Mouse (Mus musculus): Measurements from ENCODE around the gene Gm7247.
"Not testable (repeated sequence)": the region's sequence is repeated elsewhere in the genome, so short reads cannot be mapped to it uniquely, and the experiment has no call there.

Gene Gm7247

DNA sequence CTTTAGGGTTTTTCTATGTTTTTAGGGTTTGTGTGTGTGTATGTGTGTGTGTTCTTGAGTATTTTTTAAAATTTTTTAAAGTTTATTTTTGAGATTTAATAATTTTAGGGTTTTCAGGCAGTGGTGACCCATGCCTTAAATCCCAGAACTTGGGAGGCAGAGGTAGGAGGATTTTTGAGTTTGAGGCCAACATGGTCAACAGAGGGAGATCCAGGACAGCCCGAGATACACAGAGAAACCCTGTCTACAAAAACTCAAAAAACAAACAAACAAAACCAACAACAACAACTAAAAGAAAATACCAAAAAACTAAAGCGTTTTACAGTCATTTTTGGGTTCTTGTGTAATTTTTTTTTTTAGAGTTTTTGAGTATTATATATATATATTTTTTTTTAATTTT, 134.2 kb downstream of the Gm7247 start:
- DNase-seq (ENCODE audit: low spot score in 2 of 2) = no peak

DNA sequence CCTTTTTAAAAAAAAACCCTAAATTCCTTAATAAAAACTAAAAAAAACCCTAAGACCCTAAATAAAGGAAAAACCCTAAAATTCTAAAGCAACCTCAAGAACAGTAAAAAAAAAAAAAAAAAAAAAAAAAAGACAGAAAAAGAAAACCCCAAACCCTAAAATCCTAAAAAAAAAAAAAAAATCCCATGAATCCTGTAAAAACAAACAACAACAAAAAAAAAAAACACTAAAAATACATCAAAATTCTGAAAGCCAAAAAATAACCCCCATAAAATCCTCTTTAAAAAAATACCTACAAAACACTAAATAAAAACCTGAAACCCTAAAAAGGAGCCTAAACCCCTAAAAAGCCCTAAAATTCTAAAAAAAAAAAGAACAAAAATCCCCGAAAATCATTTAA, 135.4 kb downstream of the Gm7247 start:
- DNase-seq (ENCODE audit: low spot score in 2 of 2) = no peak

DNA sequence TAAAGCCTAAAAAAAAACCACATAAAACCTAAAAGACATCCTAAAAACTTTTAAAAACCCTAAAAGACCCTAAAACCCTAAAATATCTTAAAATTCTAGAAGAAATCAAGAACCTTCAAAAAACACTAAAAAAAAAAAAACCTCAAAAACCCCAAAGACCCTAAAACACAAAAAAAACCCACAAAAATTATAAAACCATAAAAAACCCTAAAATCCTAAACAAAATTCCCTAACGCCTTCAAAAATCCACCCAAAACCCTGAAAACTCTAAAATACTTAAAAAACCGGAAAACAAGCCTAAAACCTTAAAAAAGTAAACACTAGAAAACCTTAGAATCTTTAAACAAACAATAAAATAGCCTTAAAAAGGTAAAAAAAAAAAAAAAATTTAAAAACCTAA, 136.4 kb downstream of the Gm7247 start:
- DNase-seq (ENCODE audit: low spot score in 2 of 2) = no peak

DNA sequence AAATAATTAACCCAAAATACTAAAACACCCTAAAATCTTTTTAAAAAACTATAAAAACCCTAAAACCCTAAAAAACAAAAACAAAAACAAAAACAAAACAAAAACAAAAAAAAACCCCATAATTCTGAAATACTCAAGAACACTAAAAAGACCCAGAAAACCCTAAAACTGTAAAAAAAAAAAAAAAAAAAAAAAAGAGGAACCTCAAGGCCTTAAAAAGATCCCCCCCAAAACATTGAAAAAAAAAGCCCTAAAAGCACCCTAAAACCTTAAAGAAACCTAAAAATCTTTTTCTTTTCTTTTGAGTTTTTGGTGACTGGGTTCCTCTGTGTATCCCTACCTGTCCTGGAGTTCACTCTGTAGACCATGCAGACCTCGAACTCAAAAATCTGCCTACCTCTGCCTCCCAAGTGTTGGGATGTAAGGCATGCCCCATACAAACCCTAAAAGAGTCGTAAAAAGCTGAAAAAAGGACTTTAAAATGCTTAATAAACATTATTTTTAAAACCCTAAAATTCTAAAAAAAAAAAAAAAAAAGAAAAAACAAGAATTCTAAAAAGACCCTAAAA, 138.2 kb downstream of the Gm7247 start:
- DNase-seq (ENCODE audit: low spot score in 2 of 2) = no peak

DNA sequence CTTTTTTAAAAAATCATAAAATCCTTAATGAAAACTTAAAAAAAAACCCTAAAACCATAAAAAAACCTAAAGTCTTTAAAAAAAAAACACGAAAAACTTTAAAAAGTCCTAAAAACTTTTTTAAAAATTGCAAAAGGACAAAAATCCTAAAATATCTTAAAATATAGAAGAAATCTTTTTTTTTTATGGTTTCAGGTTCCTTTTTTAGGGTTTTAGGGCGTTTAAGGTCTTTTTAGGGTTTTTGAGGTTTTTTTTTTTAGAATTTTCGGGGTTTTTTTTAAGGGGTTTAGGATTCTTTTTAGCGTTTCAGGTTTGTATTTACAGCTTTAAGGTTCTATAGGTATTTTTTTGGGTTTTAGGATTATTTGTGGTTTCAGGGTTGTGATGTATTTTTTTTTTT, 138.9 kb downstream of the Gm7247 start:
- no peak for DNase-seq (ENCODE audit: low spot score in 2 of 2)

DNA sequence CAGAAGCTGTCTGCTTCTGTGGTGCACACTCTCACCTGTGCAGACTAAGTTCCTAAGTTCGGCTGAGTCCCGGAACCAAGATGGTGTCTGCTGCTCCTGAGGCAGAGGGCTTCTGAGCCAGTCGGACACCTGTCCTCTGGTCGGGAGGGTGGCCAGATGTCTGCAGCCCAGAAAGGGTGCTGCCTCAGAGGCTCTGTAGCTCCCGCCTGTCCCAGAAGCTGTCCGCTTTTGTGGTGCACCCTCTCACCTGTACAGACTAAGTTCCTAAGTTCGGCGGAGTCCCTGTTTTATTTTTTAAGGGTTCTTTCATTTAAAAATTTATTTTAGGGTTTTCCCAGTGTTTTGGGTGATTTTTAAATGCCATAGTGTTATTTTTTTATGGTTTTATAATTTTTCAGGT, 145.9 kb downstream of the Gm7247 start:
- no peak for DNase-seq (ENCODE audit: low spot score in 2 of 2)

DNA sequence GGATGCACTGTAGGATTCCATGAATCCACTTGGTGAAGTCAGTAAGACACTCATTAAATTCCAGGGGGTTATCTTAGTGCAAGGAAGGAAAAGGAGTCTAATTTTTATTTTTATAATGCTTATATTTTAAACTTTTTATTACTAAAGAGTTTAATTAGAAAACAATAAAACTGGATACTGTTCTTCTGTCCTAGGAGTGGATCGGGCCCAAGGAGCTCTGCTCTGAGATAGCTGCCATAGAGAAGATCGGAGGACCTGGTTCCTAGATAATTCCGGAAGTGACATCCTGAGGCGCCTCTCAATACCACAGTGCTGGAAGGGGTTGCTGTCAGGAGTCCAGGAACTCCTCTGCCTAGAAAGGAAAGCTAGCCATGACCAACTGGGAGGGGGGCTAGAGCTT, 190.9 kb downstream of the Gm7247 start, which contains the start of gene Gm5622:
Gene Gm5622, plus strand, starts transcription at position 301 of the 400 bp plus-strand sequence.
- no peak for DNase-seq (ENCODE audit: low spot score in 2 of 2)

DNA sequence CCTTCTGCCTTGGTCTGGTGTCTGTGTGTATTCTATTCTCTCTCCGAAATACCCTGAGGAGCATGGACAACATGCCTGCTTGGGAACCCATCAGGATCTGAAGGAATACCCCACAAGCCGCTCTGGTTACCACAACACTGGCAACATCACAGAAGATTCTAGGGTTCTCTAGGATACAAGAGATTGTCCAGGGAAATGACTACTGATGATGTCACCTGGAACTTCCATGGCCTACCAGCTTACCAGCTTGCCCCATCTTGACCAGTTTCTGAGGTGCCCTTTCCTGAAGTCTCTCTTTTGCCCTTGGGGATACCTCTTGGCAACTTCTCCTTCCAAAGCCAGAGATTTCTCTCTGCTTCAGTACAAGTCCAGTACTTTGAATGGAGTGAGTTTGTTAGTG, 212.4 kb downstream of the Gm7247 start, which contains the start of gene Gm17175:
Gene Gm17175, minus strand, starts transcription at position 101 of the 400 bp plus-strand sequence.
- not testable (repeated sequence) for DNase-seq (ENCODE audit: low spot score in 2 of 2)

DNA sequence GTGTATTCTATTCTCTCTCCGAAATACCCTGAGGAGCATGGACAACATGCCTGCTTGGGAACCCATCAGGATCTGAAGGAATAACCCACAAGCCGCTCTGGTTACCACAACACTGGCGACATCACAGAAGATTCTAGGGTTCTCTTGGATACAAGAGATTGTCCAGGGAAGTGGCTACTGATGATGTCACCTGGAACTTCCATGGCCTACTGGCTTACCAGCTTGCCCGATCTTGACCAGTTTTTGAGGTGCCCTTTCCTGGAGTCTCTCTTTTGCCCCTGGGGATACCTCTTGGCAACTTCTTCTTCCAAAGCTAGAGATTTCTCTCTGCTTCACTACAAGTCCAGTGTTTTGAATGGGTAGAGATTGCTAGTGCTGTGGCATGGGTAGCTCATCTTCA, 230.5 kb downstream of the Gm7247 start, which contains the start of gene Gm17174:
Gene Gm17174, minus strand, starts transcription at position 101 of the 400 bp plus-strand sequence.
- not testable (repeated sequence) for DNase-seq (ENCODE audit: low spot score in 2 of 2)

DNA sequence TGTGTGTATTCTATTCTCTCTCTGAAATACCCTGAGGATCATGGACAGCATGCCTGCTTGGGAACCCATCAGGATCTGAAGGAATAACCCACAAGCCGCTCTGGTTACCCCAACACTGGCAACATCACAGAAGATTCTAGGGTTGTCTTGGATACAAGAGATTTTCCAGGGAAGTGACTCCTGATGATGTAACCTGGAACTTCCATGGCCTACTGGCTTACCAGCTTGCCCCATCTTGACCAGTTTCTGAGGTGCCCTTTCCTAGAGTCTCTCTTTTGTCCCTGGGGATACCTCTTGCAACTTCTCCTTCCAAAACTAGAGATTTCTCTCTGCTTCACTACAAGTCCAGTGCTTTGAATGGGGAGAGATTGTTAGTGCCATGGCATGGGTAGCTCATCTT, 249.7 kb downstream of the Gm7247 start, which contains the start of gene Gm17078:
Gene Gm17078, minus strand, starts transcription at position 101 of the 400 bp plus-strand sequence.
- DNase-seq (ENCODE audit: low spot score in 2 of 2) = no peak

All from urinary bladder, postnatal 36 days (tissue).